Mouse (Mus musculus) liver, postnatal 0 days (tissue): ENCODE measurements around the gene Kctd5. TPM values are rescaled to one million over a fixed set of nuclear protein-coding genes. Genes with fewer than 3 reads are reported as not detected.

Experiments
- ATAC-seq: fragments of 200-750 bp; cut with Nextera tagmentation; 2 replicates; pipeline ENCODE4 v1.8.0; 2017; ENCODE audit warnings: mild to moderate bottlenecking, moderate library complexity
- DNase-seq: peaks from one replicate; pipeline ENCODE4 v3.0.0-alpha.2; 2016
- H3K27ac ChIP-seq: fragments of 300-500 bp; sonication (generic); 2 replicates; pipeline ENCODE4 v1.5.1; 2014; ENCODE audit warnings: antibody characterized with exemption, moderate library complexity, mild to moderate bottlenecking, low read depth
- H3K27me3 ChIP-seq: fragments of 300-500 bp; sonication (generic); 2 replicates; pipeline ENCODE4 v1.6.1; 2014; ENCODE audit warnings: low read length, control low read depth, mixed read lengths; ENCODE audit not compliant: insufficient read depth
- H3K36me3 ChIP-seq: fragments of 300-500 bp; sonication (generic); replicated peaks from 2 replicates; pipeline ENCODE4 v1.6.1; 2014; ENCODE audit warnings: mild to moderate bottlenecking, control low read depth, low read length, moderate library complexity, mixed read lengths; ENCODE audit not compliant: insufficient read depth
- H3K4me1 ChIP-seq: fragments of 300-500 bp; sonication (generic); 2 replicates; pipeline ENCODE4 v1.6.1; 2014; ENCODE audit warnings: antibody characterized with exemption, mild to moderate bottlenecking, control low read depth; ENCODE audit not compliant: insufficient read depth
- H3K4me2 ChIP-seq: fragments of 300-500 bp; sonication (generic); 2 replicates; pipeline ENCODE4 v1.6.1; 2014; ENCODE audit warnings: low read depth, mild to moderate bottlenecking, low read length, moderate library complexity, mixed read lengths
- H3K4me3 ChIP-seq: fragments of 300-500 bp; sonication (generic); 2 replicates; pipeline ENCODE4 v1.5.1; 2014; ENCODE audit warnings: low read depth, low read length
- H3K9ac ChIP-seq: fragments of 300-500 bp; sonication (generic); replicated peaks from 2 replicates; pipeline ENCODE4 v1.6.1; 2014; ENCODE audit warnings: mild to moderate bottlenecking, moderate library complexity
- H3K9me3 ChIP-seq: fragments of 300-500 bp; sonication (generic); 2 replicates; pipeline ENCODE4 v1.6.1; 2016; ENCODE audit warnings: mild to moderate bottlenecking, control low read depth, low read length, mixed read lengths
- CTCF ChIP-seq: sonication (generic); IDR thresholded peaks from 2 replicates; pipeline ENCODE4 v1.5.1; 2016; ENCODE audit warnings: antibody characterized with exemption, low read depth
- EP300 ChIP-seq: IDR thresholded peaks from 2 replicates; pipeline ENCODE4 v1.6.1; 2016; ENCODE audit warnings: antibody characterized with exemption, low read depth, mild to moderate bottlenecking
- WGBS: fragments of 180-500 bp; shearing (Covaris S2); extraction: QIAGEN DNeasy Blood & Tissue Kit; methylation state at CpG from one replicate; pipeline ENCODE4 v1.1.7; 2014; ENCODE audit not compliant: insufficient replicate concordance; 5-methylcytosine and 5-hydroxymethylcytosine counted together
- polyA plus RNA-seq: library from polyadenylated mRNA; unstranded; fragments of >200 nt; fragmentation: Nextera tagmentation; extraction: Ambion mirVana; gene quantifications from 2 replicates; pipeline ENCODE4 v1.2.1, GENCODE M21; 2015

Gene Kctd5
- polyA plus RNA-seq, 1 experiment from 2014 or later: 7.7 TPM

DNA sequence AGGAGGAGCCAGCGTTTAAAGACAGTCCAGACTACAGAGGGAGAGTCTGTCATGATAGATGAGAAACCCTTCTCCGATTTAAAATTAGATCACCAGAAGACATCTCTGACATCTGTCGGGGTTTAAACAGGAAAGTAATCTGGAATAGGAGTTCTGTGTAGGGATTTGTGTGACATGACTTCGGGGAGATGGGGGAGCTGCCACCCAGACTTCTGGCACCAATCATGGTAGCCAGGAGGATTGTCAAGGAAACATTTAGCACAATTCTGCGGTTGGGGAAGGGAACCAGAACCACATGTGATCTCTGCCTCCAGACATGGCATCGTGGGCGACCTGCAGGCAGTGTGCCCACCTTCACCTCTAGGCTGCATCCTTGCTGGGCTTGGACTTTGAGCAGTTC is 43.8 kb downstream of the Kctd5 start:
- Histone ChIP-seq H3K4me3 (no peak overlapping the region), H3K27ac (no peak overlapping the region), H3K4me1 (no peaks in the 10 kb centered on the region), H3K27me3 (no peaks in the 10 kb centered on the region), H3K9me3 (no peaks in the 10 kb centered on the region), H3K36me3 (no peaks in the 10 kb centered on the region), H3K9ac (no peak overlapping the region), H3K4me2 (no peak overlapping the region)
- ATAC-seq (no peak), DNase-seq (no peak)
- 74% methylated on average over 7 of the region's 7 CpGs for whole genome bisulfite sequencing
- TF ChIP-seq CTCF (no peak), EP300 (no peak)

DNA sequence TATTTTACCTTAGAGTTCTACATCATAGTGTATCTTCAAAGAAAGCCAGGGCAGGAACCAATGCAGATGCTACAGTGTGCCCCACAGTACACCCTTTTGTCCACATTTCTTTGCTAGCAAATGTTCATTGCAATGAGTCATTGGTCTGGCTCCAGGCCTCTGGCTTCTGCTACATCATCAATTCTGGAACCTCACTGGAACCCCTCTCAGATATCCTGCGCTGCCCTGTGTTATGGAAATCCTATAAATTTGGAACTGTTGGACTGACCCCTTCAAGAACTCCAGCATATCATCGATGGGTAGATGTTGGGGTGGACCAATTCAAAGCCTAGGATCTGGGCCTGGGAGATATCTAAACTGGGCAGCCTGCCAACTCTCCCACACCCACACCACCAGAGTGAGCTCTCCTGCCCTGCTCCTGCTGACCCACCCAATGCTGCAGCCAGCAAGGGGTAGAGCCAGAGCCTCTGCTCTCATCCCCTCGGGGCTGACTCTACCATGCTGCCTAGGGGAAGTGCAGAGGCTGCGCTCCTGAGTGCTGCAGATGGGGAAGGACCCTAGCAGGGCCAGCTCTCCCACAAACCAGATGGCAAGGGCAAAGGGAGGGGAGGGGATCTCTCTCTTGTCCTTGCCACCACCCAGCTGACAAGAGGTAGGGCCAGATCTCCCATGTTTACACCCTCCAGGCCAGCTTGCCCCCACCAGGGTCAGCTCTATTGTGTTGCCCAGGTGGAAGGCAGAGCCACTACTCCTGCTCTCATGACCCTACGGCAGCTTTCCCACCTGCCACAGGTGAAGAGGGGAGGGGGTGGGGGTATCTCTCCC is 51.7 kb downstream of the Kctd5 start:
- Histone ChIP-seq H3K9ac (no peak overlapping the region), H3K27ac (no peak overlapping the region), H3K4me2 (peak overlapping the region; percentile 19; the same call in 1 of the 2 replicates), H3K9me3 (no peaks in the 10 kb centered on the region), H3K27me3 (no peaks in the 10 kb centered on the region), H3K4me3 (no peak overlapping the region), H3K4me1 (no peaks in the 10 kb centered on the region), H3K36me3 (no peaks in the 10 kb centered on the region)
- WGBS: 52% methylated on average over 5 of the region's 5 CpGs
- DNase-seq: peak; percentile 46
- ATAC-seq: peak; percentile 64
- no peak for TF ChIP-seq EP300
- no peak for TF ChIP-seq CTCF

DNA sequence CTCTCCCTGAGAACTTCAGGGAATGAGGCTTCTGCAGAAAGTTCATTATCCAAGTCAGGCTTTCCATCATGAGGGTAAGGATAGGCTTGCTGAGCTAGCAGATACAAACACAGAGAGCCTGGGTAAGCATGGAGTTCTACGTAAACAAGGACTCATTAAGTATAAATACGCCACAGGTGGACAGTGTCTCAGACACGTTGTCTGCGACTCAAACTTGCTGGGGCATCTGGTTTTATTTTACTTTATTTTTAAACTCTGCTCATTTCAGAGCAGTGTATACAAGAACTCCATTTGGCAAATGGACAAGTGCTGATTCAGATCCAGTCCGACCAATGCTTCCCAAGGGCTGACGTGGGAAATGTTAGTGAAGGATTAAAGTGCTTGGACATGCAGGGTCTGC is 52.6 kb downstream of the Kctd5 start:
- no peak overlapping the region for H3K27ac ChIP-seq
- DNase-seq (no peak), ATAC-seq (no peak)
- no peaks in the 10 kb centered on the region for H3K36me3 ChIP-seq
- TF ChIP-seq EP300 (no peak), CTCF (no peak)
- no peak overlapping the region for H3K4me2 ChIP-seq
- 79% methylated on average over 6 of the region's 6 CpGs for WGBS
- H3K27me3 ChIP-seq: no peaks in the 10 kb centered on the region
- no peak overlapping the region for H3K4me3 ChIP-seq
- H3K4me1 ChIP-seq: no peaks in the 10 kb centered on the region
- H3K9me3 ChIP-seq: no peaks in the 10 kb centered on the region
- no peak overlapping the region for H3K9ac ChIP-seq

DNA sequence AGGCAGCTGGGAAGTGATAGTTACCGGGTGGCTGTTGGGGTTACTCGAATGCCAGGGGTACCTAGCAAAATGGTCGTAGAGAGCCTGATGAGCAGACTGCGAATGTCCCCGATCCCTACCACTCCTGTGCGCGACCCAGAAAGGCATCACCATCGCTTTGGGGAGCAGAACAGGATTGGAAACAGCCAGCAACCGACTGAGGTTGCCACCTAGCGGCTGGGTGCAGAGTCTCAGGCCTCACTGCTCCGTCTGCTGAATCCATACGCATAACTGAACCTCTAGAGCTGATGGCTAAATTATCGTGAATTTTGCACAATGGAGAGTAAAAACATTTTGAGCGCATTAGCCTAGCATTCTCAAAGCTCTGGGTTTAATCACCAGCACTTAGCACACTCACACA is 57.6 kb downstream of the Kctd5 start:
- no peaks in the 10 kb centered on the region for H3K27me3 ChIP-seq
- no peak overlapping the region for H3K27ac ChIP-seq
- no peak overlapping the region for H3K4me2 ChIP-seq
- WGBS: 26% methylated on average over 14 of the region's 14 CpGs
- no peaks in the 10 kb centered on the region for H3K36me3 ChIP-seq
- H3K4me3 ChIP-seq: no peak overlapping the region
- H3K9me3 ChIP-seq: no peaks in the 10 kb centered on the region
- no peaks in the 10 kb centered on the region for H3K4me1 ChIP-seq
- peak; percentile 64 for TF ChIP-seq CTCF
- no peak for TF ChIP-seq EP300
- no peak for ATAC-seq
- H3K9ac ChIP-seq: no peak overlapping the region
- DNase-seq: no peak

DNA sequence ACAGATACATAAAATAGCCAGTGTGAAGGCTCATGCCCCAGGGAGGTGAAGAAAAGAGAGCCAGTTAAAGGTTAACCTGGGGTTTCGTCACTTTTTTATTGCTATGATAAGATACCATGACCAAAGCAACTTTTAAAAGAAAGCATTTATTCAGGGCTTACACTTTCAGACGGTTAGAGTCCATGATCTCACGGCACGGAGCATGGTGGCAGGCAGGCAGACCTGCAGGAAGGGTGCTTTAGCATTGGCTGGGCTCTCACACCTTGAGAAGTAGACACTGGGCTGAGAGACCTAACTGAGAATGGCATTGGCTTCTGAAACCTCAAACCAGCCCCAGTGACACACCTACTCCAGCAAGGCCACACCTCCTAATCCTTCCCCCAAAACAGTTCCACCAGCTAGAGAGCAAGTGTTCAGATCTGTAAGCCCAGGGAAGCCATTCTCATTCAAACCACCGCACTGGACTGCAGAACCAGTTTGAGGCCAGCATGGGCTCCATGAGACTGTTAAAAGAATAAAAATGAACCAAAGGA is 58.8 kb downstream of the Kctd5 start:
- H3K27ac ChIP-seq: no peak overlapping the region
- no peak overlapping the region for H3K4me2 ChIP-seq
- WGBS: 72% methylated on average over 5 of the region's 5 CpGs
- no peaks in the 10 kb centered on the region for H3K4me1 ChIP-seq
- TF ChIP-seq CTCF: no peak
- TF ChIP-seq EP300: no peak
- H3K9me3 ChIP-seq: no peaks in the 10 kb centered on the region
- H3K4me3 ChIP-seq: no peak overlapping the region
- H3K27me3 ChIP-seq: no peaks in the 10 kb centered on the region
- ATAC-seq (no peak), DNase-seq (no peak)
- H3K36me3 ChIP-seq: no peaks in the 10 kb centered on the region
- no peak overlapping the region for H3K9ac ChIP-seq

DNA sequence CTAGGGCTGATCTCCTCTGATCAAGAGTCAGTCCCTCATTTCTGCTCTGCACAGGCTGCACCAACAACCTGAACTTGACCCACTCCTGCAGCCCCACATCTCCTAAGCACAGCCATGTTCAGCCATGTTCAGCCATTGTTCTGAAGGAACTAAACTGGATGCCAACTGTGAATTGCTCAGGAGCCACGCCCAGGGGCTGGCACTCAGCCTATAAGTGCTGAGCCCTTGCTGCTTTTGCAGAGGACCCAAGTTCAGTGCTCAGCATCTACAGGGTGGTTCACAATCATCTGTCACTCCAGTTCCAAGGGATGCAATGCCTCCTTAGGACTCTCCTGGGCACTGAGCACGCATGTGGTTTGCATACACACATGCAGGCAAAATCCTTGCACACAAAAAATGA is 60.4 kb downstream of the Kctd5 start:
- DNase-seq (no peak), ATAC-seq (no peak)
- Histone ChIP-seq H3K4me2 (no peak overlapping the region), H3K27ac (no peak overlapping the region), H3K4me1 (no peaks in the 10 kb centered on the region), H3K4me3 (no peak overlapping the region), H3K9me3 (no peaks in the 10 kb centered on the region), H3K27me3 (no peaks in the 10 kb centered on the region), H3K36me3 (no peaks in the 10 kb centered on the region), H3K9ac (no peak overlapping the region)
- WGBS: 78% methylated on average over 2 of the region's 2 CpGs
- no peak for TF ChIP-seq EP300
- TF ChIP-seq CTCF: no peak
